Mouse (Mus musculus): ENCODE measurements at regions not wholly inside any gene's neighbourhood (a gene's known extent, or its start where the extent isn't known, plus 50 kb on each side); places are given as distances from the start of the nearest gene placed in this dataset.

GRCm38 (mm10) chr12:77667151-77667874 lies 429.4 kb downstream of the Fut8 start:
- no peak for DNase-seq

GRCm38 (mm10) chr12:77667875-77668204 lies 429.9 kb downstream of the Fut8 start:
- peak; percentile 64 to 80 for DNase-seq

- no peak for DNase-seq
Observed at GRCm38 (mm10) chr12:77670531-77670930, 432.6 kb downstream of the Fut8 start.

- no peak for DNase-seq
Observed at GRCm38 (mm10) chr12:77674352-77674751, 436.4 kb downstream of the Fut8 start.

GRCm38 (mm10) chr12:77674755-77675154 lies 436.8 kb downstream of the Fut8 start:
- peak; percentile 52 to 64 for DNase-seq

GRCm38 (mm10) chr12:77678040-77678439 lies 440.1 kb downstream of the Fut8 start:
- no peak for DNase-seq

GRCm38 (mm10) chr12:77694101-77694500 lies 456.2 kb downstream of the Fut8 start:
- no peak for DNase-seq

- DNase-seq: peak in 1 of 2 experiments; percentile 27
Observed at GRCm38 (mm10) chr12:77696039-77696631, 458.2 kb downstream of the Fut8 start.

- no peak for DNase-seq
Observed at GRCm38 (mm10) chr12:77696662-77697061, 458.7 kb downstream of the Fut8 start.

- DNase-seq: no peak
Observed at GRCm38 (mm10) chr12:77698088-77698487, 460.2 kb downstream of the Fut8 start.

GRCm38 (mm10) chr12:77699896-77700605 lies 462.1 kb downstream of the Fut8 start:
- DNase-seq: peak; percentile 36 to 49

GRCm38 (mm10) chr12:77715506-77715905 lies 477.6 kb downstream of the Fut8 start:
- DNase-seq: no peak

GRCm38 (mm10) chr12:77715979-77716378 lies 478.1 kb downstream of the Fut8 start:
- DNase-seq: no peak

GRCm38 (mm10) chr12:77727766-77728165 lies 466.3 kb upstream of the Gm6657 start:
- DNase-seq: peak; percentile 23 to 34

- peak in 1 of 2 experiments; percentile 13 for DNase-seq
Observed at GRCm38 (mm10) chr12:77739047-77739760, 454.8 kb upstream of the Gm6657 start.

- DNase-seq: no peak
Observed at GRCm38 (mm10) chr12:77742716-77743115, 451.3 kb upstream of the Gm6657 start.

GRCm38 (mm10) chr12:77749438-77750007 lies 444.5 kb upstream of the Gm6657 start:
- no peak for DNase-seq

GRCm38 (mm10) chr12:77752181-77752580 lies 441.9 kb upstream of the Gm6657 start:
- DNase-seq: no peak

- DNase-seq: no peak
Observed at GRCm38 (mm10) chr12:77756021-77756420, 438.0 kb upstream of the Gm6657 start.

- no peak for DNase-seq
Observed at GRCm38 (mm10) chr12:77760976-77761375, 433.1 kb upstream of the Gm6657 start.

- DNase-seq: no peak
Observed at GRCm38 (mm10) chr12:77776011-77776546, 418.0 kb upstream of the Gm6657 start.

- DNase-seq: no peak
Observed at GRCm38 (mm10) chr12:77776755-77777154, 417.3 kb upstream of the Gm6657 start.
